Mouse (Mus musculus) fat pad, adult 2 months (tissue): ENCODE measurements around the gene Clec4a4.
"Not testable (repeated sequence)": the region's sequence is repeated elsewhere in the genome, so short reads cannot be mapped to it uniquely, and the experiment has no call there.

Experiments used
- DNase-seq: peaks from one replicate; pipeline ENCODE4 v3.0.0-alpha.2; 2011; ENCODE audit warnings: low read depth, low spot score; ENCODE audit errors: extremely low read depth

The Clec4a4 gene

GRCm38 (mm10) chr6:122989876-122990437 is at the start of gene Clec4a4:
Gene Clec4a4 (plus strand): TSS chr6:122990367.
- DNase-seq = no peak

DNA sequence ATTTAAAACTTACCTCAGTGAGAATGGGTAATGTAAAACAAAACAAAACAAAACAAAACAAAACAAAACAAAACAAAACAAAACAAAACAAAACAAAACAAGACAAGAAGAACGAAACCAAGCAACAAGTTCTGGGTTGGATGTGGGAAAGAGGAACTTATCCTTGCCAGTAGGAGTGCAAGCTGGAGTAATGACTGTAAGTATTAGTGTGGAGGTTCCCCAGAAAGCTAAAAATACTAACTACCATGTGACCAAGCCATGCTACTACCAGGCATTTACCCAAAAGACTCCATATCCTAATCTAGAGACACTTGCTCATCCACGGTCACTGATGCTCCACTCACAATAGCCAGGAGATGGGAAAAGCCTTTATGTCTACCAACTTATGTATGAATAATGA is 43.4 kb upstream of the Clec4a4 start:
- DNase-seq = no peak

DNA sequence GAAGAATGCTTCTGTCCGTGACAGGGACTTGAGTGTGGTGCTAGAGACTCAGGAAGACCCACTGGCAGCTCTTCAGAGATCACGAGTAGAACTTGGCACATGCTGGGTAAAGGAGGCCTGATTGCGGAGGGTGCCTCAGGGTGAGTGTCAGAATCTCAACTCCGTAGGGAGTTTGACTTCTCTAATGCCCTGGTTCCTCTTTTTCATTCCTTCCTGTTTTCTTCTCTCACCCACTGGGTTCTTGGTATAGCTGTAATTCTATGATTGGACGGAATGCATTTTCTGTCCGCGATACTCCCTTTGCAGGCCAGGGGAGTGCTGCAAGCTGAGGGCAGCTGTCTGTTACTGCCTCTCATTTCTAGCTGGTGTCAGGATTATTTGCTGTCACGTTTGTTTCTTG is 37.8 kb upstream of the Clec4a4 start, which contains the start of gene Clec4a3:
TSS of gene Clec4a3 (plus strand) at position 115 of the 400 bp plus-strand sequence.
- no peak for DNase-seq

DNA sequence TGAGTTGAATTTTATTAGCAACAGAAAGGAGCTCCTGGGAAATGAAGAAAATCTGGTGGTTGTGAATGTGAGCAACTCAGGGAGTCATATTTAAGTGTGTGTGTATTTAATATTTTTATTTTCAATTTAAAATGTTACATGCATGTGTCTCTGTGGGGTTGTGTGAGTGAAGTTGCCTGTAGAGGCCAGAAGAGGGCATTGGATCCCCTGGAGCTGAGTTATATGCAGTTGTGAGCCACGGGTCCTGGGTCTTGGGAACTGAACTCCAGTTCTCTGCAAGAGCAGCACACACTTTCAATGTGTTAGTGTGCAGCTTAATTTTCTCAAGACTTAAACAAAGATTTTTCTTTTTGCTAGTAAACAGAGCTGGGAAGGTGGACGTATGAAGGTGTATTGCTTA is 25.6 kb upstream of the Clec4a4 start:
- no peak for DNase-seq

GRCm38 (mm10) chr6:122969048-122969447 is 21.1 kb upstream of the Clec4a4 start:
- no peak for DNase-seq

DNA sequence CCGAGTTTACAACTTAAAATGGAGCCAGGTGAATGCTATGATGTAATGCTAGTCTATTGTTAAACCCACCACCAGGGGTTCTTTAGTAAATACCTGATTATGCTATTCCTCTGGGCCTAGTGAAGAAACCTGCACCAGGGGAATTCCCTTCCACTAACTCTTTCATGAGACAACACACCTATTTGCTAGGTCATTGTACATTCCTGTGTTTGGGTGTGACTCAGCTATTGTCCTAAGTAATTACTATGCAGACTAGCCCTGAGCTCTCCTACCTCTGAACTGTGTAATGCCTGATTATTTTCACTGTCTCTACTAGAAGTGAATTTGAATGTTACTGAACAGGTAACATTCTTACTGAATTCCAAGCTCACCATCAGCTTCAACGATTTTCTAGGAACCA is 14.5 kb downstream of the Clec4a4 start:
- not testable (repeated sequence) for DNase-seq

GRCm38 (mm10) chr6:123005591-123005990 is 15.4 kb downstream of the Clec4a4 start:
- no peak for DNase-seq

- DNase-seq = no peak
Measured at GRCm38 (mm10) chr6:123049742-123050372, 59.7 kb downstream of the Clec4a4 start, which contains the start of gene Clec4b1. Gene Clec4b1 (plus strand): TSS chr6:123049962.
